Mouse (Mus musculus) adrenal gland, adult 8-10 months (tissue): ENCODE measurements around the gene Znrf4. TPM values are rescaled to one million over a fixed set of nuclear protein-coding genes. Genes with fewer than 3 reads are reported as not detected.
A peak's percentile ranks its signal among the peaks of the same experiment; 100 is the strongest.

Experiments
- DNase-seq: peaks from one replicate; pipeline ENCODE4 v3.0.0; 2022
- total RNA-seq, 4 experiments: library from RNA; stranded (reverse); gene quantifications; 2 replicates each; pipeline ENCODE4 v1.2.4; 2022

Gene Znrf4
- total RNA-seq, 4 experiments from 2014 or later = not detected

DNA sequence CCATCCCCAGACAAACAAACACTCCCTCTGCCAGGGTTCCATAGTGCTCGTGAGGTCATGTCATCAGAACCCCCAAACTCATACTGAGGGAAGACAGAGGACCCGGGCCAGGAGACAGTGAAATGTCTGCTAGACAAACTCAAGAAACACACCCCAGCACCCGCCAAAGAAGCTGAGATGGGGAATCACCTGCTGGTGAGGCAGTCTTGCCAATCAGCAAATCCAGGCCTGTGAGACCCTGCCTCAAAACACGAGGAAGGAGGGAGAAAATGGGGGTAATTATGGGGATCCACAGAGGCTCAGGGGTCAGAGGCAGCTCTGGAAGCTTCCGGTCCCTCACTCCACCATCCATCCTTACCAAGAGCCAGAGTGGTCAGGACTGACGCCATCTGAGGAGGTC is 45.5 kb downstream of the Znrf4 start:
- no peak for DNase-seq

DNA sequence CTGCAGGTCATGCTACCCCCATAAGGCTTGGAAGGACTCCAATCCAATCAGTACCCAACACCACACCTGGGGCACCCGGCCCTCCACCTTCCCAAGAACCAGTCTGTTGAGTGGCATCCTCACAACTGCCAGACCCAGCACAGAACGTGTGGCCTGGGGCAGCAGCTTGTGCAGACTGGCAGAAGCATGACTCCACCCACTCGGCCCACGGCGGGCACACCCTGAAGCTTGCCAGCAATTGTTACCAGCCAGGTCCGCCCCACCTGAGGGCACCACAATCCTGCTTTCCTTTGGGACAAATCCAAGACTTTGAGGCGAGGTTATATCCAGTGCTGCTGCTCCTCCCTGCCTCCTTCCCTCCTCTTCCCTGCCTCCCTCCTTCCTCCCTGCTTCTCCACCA is 47.4 kb downstream of the Znrf4 start:
- no peak for DNase-seq

DNA sequence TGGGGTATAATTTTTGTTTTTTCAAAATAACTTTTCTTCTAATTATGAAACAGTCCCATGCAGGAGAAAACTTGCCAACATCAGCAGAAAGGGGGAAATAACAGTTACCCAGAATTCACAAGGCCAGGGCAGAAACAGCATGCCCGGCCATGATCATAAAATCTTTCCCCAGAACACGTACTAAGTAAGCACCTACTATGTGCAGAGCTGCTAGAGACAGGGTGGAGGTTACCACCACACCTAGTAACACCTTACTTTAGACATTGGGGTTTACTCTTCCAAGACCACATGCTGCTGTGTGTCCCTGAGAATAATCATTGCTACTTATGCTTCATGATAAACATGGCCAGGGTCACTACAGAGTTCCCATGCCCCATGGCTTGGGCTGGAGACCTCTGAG is 47.9 kb downstream of the Znrf4 start:
- no peak for DNase-seq

DNA sequence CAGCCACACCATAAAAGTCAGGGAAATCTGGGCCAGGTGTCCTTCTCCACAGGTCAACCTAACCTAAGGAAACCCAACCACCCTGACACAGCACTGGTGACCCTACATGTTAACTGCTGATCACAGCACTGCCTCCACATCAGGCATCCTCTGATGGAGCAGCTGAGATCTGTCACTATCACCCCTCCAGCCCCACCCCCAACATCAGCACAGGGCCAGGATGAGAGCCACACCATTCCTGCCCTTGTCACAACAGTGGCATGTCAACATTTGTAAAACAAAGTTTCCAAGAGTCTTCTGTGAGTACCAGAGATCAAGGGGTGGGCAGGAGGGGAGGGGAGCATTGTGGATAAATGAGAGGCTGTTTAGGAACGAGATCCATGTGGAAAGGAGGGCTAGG is 48.7 kb downstream of the Znrf4 start:
- no peak for DNase-seq

DNA sequence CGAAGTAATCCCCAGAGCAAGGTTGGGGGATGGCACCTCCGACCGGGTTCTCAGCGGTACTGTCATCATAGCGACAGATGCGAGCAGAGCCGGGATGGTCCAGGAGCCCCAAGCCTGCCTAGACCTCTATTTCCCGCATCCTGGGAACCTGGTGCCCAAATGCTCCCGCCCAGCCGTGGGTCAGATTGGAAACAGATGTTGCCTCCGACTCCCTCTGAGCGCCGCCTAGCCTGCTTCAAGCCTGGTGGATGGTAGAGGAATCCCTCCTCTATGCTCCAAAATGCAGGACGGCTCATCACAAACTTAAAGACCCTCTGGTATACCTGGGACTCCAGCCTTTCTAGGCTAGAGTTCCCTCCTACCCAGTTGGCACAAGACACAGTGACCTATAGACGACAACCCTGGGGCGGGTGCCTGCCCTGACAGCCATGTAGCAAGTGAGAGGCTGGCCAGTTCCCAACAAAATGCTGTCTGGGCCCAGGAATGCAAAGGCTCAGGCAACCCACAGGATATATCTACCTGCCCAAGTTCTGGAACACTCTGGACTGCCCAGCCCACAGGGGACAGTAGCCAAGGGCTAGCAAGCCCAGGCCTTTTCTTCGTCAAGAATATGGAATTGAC is 49.3 kb downstream of the Znrf4 start:
- DNase-seq = no peak

DNA sequence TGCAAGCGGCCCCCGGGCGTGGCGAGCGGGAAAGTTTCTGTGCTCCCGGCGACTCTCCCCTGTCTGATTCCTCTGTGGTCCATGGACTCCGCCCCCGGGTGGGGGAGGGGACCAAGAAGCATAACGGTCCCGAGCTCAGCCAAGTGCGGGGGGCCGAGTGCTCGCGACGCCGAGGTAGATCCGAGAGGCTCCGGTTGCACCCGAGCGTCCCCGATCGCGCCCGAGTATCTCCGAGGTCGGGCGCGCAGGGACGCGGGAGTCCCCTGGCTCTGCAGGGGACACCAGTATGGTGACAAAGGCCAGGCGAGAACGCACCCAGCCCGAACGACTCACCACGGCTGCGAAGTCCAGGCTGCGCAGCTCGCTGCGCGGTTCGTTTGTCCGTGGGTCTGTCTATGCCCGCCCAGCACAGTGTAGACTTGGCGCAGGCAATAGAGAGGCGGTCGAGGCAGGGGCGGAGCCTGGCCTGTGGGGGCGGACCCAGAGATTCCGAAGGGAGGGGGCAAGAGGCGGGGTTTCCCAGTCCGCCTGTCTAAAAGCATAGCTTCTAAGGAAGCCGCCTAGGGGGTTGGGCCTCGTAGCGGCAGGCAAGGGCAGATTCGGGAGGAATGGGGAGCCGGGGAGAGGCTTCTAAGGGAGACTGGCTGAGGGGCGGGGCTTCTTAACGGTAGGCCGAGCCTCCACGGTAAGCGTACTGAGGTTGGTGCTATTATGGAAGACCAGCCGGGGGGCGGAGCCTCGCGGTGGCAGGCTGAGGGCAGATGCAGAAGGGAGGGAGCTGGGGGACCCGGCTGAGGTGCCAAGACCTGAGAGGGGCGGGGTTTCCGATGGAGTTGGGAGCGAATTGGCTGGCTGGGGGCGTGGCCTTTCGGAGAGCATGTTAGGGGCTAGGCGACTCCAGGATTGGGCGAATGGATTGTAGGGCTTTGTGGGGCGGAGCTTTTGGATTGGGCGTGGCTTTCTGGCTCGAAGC is 50.2 kb downstream of the Znrf4 start:
- peak; percentile 99 for DNase-seq

Other genes with a start within 250 kb of the Znrf4 start
- gene Ticam1, start 235.6 kb downstream of the Znrf4 start, total RNA-seq = 10 to 100 TPM; 23.9 to 26.3 (median 24.8) TPM
- gene Plin3, start 219.6 kb downstream of the Znrf4 start, total RNA-seq = 100 to 1,000 TPM in 3 of 4 experiments, 10 to 100 TPM in 1; 92.6 to 117 (median 103) TPM
- gene Arrdc5, start 212.1 kb downstream of the Znrf4 start, total RNA-seq = not detected
- 1 to 10 TPM; 1.8 to 3.4 (median 2.6) TPM for gene Uhrf1, start 209.1 kb downstream of the Znrf4 start, total RNA-seq
- 10 to 100 TPM; 36.7 to 54.1 (median 47.4) TPM for gene Kdm4b, start 186.4 kb downstream of the Znrf4 start, total RNA-seq
- 100 to 1,000 TPM; 253 to 392 (median 313) TPM for gene Ptprs, start 35.9 kb downstream of the Znrf4 start, total RNA-seq
- 1 to 10 TPM in 2 of 4 experiments, under 1 TPM in 2; 0.73 to 2.1 (median 1.1) TPM for gene Gm20219, start 42.0 kb upstream of the Znrf4 start, total RNA-seq
- 100 to 1,000 TPM in 3 of 4 experiments, 10 to 100 TPM in 1; 79.7 to 193 (median 154) TPM for gene Safb2, start 72.2 kb upstream of the Znrf4 start, total RNA-seq
- gene Safb, start 72.4 kb upstream of the Znrf4 start, total RNA-seq = 100 to 1,000 TPM in 3 of 4 experiments, 10 to 100 TPM in 1; 87.8 to 184 (median 132) TPM
- gene 2410015M20Rik, start 97.3 kb upstream of the Znrf4 start, total RNA-seq = 100 to 1,000 TPM; 245 to 323 (median 277) TPM
- 100 to 1,000 TPM; 674 to 792 (median 703) TPM for gene Rpl36, start 101.0 kb upstream of the Znrf4 start, total RNA-seq
- 100 to 1,000 TPM; 574 to 853 (median 690) TPM for gene Lonp1, start 114.5 kb upstream of the Znrf4 start, total RNA-seq
- gene Catsperd, start 115.7 kb upstream of the Znrf4 start, total RNA-seq = 1 to 10 TPM; 3.2 to 4.5 (median 3.4) TPM
- gene Ranbp3, start 160.9 kb upstream of the Znrf4 start, total RNA-seq = 10 to 100 TPM; 80.2 to 92.3 (median 84.3) TPM
- 100 to 1,000 TPM; 176 to 281 (median 205) TPM for gene Ndufa11, start 205.3 kb upstream of the Znrf4 start, total RNA-seq
- gene Vmac, start 205.6 kb upstream of the Znrf4 start, total RNA-seq = 10 to 100 TPM; 31.6 to 47.2 (median 41.6) TPM
- 1 to 10 TPM; 3.6 to 5.6 (median 4.9) TPM for gene Nrtn, start 245.1 kb upstream of the Znrf4 start, total RNA-seq